14 mouse cellular contexts compared by ENCODE assay signal in the genomic region with DNA sequence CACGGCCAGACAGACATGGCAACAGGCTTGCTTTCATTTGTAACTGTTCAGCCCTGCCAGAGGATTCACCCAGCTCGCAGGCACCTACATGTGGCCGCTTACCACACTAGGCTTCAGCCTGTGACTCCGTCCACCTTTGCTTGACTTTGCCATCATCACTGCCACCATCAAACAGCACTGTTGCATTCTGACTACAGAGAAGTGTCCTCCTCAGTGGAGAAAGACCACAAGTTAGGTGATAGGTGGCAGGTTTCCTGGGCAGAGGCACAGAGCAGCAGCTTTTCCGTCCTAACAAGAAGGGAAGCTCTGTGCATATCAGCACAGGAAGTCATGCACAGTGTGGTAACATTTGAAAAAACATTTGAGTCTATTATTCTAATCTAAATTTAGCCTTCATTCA.
A peak's percentile ranks its signal among the peaks of the same experiment; 100 is the strongest.
DNase-seq lines count a peak whose midpoint lies in the region; ATAC-seq and TF ChIP-seq lines count a peak whose summit lies in the region.
"Had no signal": no experiment of that assay in that cellular context is flagged by ENCODE, and none has a peak within 500 bp of the region (broad histone marks: within the 10 kb centered on the region; RNA-seq: fewer than 3 reads in every experiment).

No protein-coding gene starts in this region.

- TF ChIP-seq EP300 in heart, adult 2 months (IDR thresholded peaks at IDR 0.05; ENCODE audit: insufficient read depth, low read depth, low read length): 0 out of 2 replicates have a peak, but pooled peaks have one; percentile 37

- peaks cover 23% of the 10 kb centered on the region for H3K4me1 ChIP-seq in heart, adult 2 months (ENCODE audit: control insufficient read depth, insufficient read depth, low read length)
- peaks cover 17% of the 10 kb centered on the region; the same call in 1 of the 2 replicates for H3K4me1 ChIP-seq in spleen, adult 2 months (ENCODE audit: control insufficient read depth, insufficient read depth, insufficient read length)

- H3K27ac ChIP-seq in heart, adult 2 months: no peak overlapping the region; the same call in 1 of the 2 replicates
- peak overlapping the region; percentile 56 for H3K27ac ChIP-seq in spleen, adult 2 months (ENCODE audit: insufficient read depth, low read length)
- H3K27ac ChIP-seq: intestine, embryonic 15.5 days; left cerebral cortex, adult 2 months had no signal

- no peaks in the 10 kb centered on the region for H3K27me3 ChIP-seq in heart, adult 2 months (ENCODE audit: control insufficient read depth, insufficient read depth, low read length)
- no peaks in the 10 kb centered on the region for H3K27me3 ChIP-seq in spleen, adult 2 months (ENCODE audit: control insufficient read depth, insufficient read depth, low read length)
- H3K27me3 ChIP-seq: intestine, embryonic 15.5 days had no signal

- TF ChIP-seq CTCF in heart, adult 2 months (IDR thresholded peaks at IDR 0.05): no peak
- no peak for TF ChIP-seq CTCF in spleen, adult 2 months (IDR thresholded peaks at IDR 0.05; ENCODE audit: extremely low read depth, insufficient read depth, insufficient read length, insufficient replicate concordance)

- no peak for DNase-seq in heart, adult 2 months
- no peak for DNase-seq in heart, postnatal 25 days (ENCODE audit: low spot score)
- DNase-seq in spleen, adult 2 months (ENCODE audit: low read depth in 1 of 2, low spot score in 2 of 2): no peak
- DNase-seq in spleen, postnatal 36 days (ENCODE audit: low spot score in 2 of 2): no peak
- DNase-seq in left cerebral cortex, adult 11 months (ENCODE audit: low spot score): no peak
- DNase-seq in cerebellum, postnatal 14 days: no peak
- DNase-seq in testis, postnatal 14 days (ENCODE audit: low spot score): no peak
- DNase-seq: cerebellum, adult 2 months; kidney, postnatal 4 days had no signal

- WGBS in heart, adult 2 months: 54% methylated on average over 5 of the region's 5 CpGs
- 16% methylated on average over 5 of the region's 5 CpGs for WGBS in spleen, adult 2 months

- TF ChIP-seq POLR2A in heart, adult 2 months (IDR thresholded peaks at IDR 0.05; ENCODE audit: insufficient read depth, low read depth, low read length): no peak
- no peak for TF ChIP-seq POLR2A in spleen, adult 2 months (IDR thresholded peaks at IDR 0.05; ENCODE audit: low read depth, low read length)

- 0 out of 2 replicates have a peak, but pooled peaks have one; percentile 24 for ATAC-seq in neutrophil, adult 5-6 weeks (ENCODE audit: extremely low read depth, insufficient number of reproducible peaks, low FRiP score, poor library complexity, severe bottlenecking)
- ATAC-seq: intestine, embryonic 15.5 days; lung, postnatal 0 days; midbrain, embryonic 16.5 days had no signal

- H3K36me3 ChIP-seq in heart, adult 2 months (ENCODE audit: control insufficient read depth, insufficient read depth, low read length): no peaks in the 10 kb centered on the region
- no peaks in the 10 kb centered on the region for H3K36me3 ChIP-seq in spleen, adult 2 months (ENCODE audit: control insufficient read depth, insufficient read depth, low read length)
- H3K36me3 ChIP-seq: intestine, embryonic 15.5 days had no signal

- no peak overlapping the region for H3K9ac ChIP-seq in heart, adult 2 months (ENCODE audit: low read depth, low read length)
- H3K9ac ChIP-seq: intestine, embryonic 15.5 days had no signal

- no peaks in the 10 kb centered on the region for H3K79me2 ChIP-seq in heart, adult 2 months (replicated peaks; ENCODE audit: control insufficient read depth, insufficient read depth, low read length)

- no peak overlapping the region for H3K4me3 ChIP-seq in heart, adult 2 months
- H3K4me3 ChIP-seq in spleen, adult 2 months (ENCODE audit: extremely low read depth, insufficient read depth, insufficient read length): peak overlapping the region; percentile 12; the same call in 1 of the 2 replicates
- H3K4me3 ChIP-seq: intestine, embryonic 15.5 days; left cerebral cortex, adult 2 months had no signal

- intact Hi-C loops in heart, adult 2 months (cut with DNase I): loop anchor here (5.0 kb wide), 1 partner anchor 43 kb away; no protein-coding TSS in a partner anchor
- intact Hi-C loops in heart, postnatal 25 days (cut with DNase I): no loop called here
